Mouse (Mus musculus) fat pad, adult 2 months (tissue): ENCODE results near the gene Tuba8.

Source experiments
- DNase-seq: peaks from one replicate; pipeline ENCODE4 v3.0.0-alpha.2; 2011; ENCODE audit warnings: low read depth, low spot score; ENCODE audit errors: extremely low read depth

Tuba8 gene

GRCm38 (mm10) chr6:121210149-121210925 lies at the start of gene Tuba8:
TSS of gene Tuba8 (plus strand) at chr6:121210696.
- DNase-seq: peak; percentile 78

GRCm38 (mm10) chr6:121162616-121163015 lies 47.9 kb upstream of the Tuba8 start:
- no peak for DNase-seq

- DNase-seq: no peak
Observed at GRCm38 (mm10) chr6:121166098-121166552, 44.4 kb upstream of the Tuba8 start.

- no peak for DNase-seq
Observed at GRCm38 (mm10) chr6:121167381-121167975, 43.0 kb upstream of the Tuba8 start.

- no peak for DNase-seq
Observed at GRCm38 (mm10) chr6:121171102-121171501, 39.4 kb upstream of the Tuba8 start.

GRCm38 (mm10) chr6:121173471-121173870 lies 37.0 kb upstream of the Tuba8 start:
- DNase-seq: no peak

- no peak for DNase-seq
Observed at GRCm38 (mm10) chr6:121174761-121175160, 35.7 kb upstream of the Tuba8 start.

GRCm38 (mm10) chr6:121176011-121176730 lies 34.3 kb upstream of the Tuba8 start:
- DNase-seq: no peak

GRCm38 (mm10) chr6:121176731-121177098 lies 33.8 kb upstream of the Tuba8 start:
- DNase-seq: no peak

GRCm38 (mm10) chr6:121177118-121177708 lies 33.3 kb upstream of the Tuba8 start:
- peak; percentile 91 for DNase-seq

GRCm38 (mm10) chr6:121178700-121179358 lies 31.7 kb upstream of the Tuba8 start:
- DNase-seq: no peak

- DNase-seq: no peak
Observed at GRCm38 (mm10) chr6:121179846-121180245, 30.6 kb upstream of the Tuba8 start.

GRCm38 (mm10) chr6:121183414-121184173 lies 26.9 kb upstream of the Tuba8 start, which contains the start of gene Pex26:
TSS of gene Pex26 (plus strand) at chr6:121183667.
- no peak for DNase-seq

- no peak for DNase-seq
Observed at GRCm38 (mm10) chr6:121184198-121185140, 26.0 kb upstream of the Tuba8 start.

- no peak for DNase-seq
Observed at GRCm38 (mm10) chr6:121185232-121185631, 25.3 kb upstream of the Tuba8 start.

GRCm38 (mm10) chr6:121191261-121192009 lies 19.1 kb upstream of the Tuba8 start:
- no peak for DNase-seq

- DNase-seq: no peak
Observed at GRCm38 (mm10) chr6:121194061-121194955, 16.2 kb upstream of the Tuba8 start.
